Mouse (Mus musculus): ENCODE results near the gene Rbpj. TPM values are rescaled to one million over a fixed set of nuclear protein-coding genes. Genes with fewer than 3 reads are reported as not detected.

Gene Rbpj
- 26.5 and 32.2 TPM in 2 replicates for polyA plus RNA-seq (2015; fragmentation: Nextera tagmentation; extraction: Ambion mirVana)

DNA sequence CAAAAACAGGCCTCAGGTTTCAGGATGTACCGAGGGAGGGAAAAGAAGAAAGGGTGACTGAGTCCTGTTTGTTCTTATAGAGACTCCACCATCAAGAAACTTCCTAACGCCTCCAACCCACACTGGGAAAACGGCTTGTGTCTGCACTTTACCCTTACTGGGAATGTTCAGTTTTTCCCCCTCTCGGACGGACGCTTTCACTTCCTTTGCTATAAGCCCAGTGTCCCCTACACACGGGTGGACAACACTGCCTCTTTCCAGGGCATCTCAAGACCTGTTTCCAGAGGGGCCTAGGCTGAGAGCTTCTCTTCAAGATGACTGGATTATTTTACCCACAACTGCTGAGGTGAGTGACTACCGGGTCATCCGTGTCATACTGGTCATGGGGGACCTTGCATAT is at the start of gene Rbpj:
Rbpj (plus strand) TSS at position 270 of the 400 bp plus-strand sequence.
- no peak within 1 kb of the TSS for H3K4me3 ChIP-seq (ENCODE audit: low read depth, low read length)
- H3K9ac ChIP-seq (ENCODE audit: low read depth, low read length): no peak within 1 kb of the TSS
- WGBS: 88% methylated on average over 9 of the region's 9 CpGs
- no peaks in the 10 kb centered on the region for H3K9me3 ChIP-seq (replicated peaks; ENCODE audit: control insufficient read depth, low read length, poor library complexity, severe bottlenecking)
- H3K27me3 ChIP-seq (ENCODE audit: control insufficient read depth, insufficient read depth, low read depth, low read length): no peaks in the 10 kb centered on the region
- H3K4me1 ChIP-seq (ENCODE audit: control insufficient read depth, insufficient read depth, low read length): no peaks in the 10 kb centered on the region
- no peaks in the 10 kb centered on the region for H3K36me3 ChIP-seq (ENCODE audit: control insufficient read depth, insufficient read depth, low read length)
- no peak within 1 kb of the TSS for H3K4me2 ChIP-seq (ENCODE audit: low read length)
- ATAC-seq: no peak
- H3K27ac ChIP-seq (ENCODE audit: low read length): no peak within 1 kb of the TSS

DNA sequence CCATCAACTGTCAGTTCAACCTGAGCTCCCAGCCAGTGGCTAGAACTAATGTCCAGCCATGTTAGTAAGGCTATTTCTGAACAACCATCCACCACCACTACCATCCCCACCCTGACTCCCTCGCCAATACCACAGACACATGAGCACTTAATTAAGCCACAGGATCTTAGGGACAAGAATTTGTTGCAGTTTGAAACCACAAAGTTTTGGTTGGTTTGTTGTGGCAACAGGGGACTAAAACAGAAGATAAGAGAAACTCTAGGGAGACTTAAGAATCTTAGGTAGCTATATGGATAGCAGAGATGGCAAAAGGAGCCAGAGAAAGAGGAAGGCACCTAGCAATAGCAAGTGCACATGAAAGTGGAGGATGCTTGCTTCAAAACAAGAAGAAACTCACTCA is 45.2 kb upstream of the Rbpj start:
- Histone ChIP-seq H3K4me2 (ENCODE audit: low read length) (no peak overlapping the region), H3K27me3 (ENCODE audit: control insufficient read depth, insufficient read depth, low read depth, low read length) (no peaks in the 10 kb centered on the region), H3K4me1 (ENCODE audit: control insufficient read depth, insufficient read depth, low read length) (no peaks in the 10 kb centered on the region), H3K36me3 (ENCODE audit: control insufficient read depth, insufficient read depth, low read length) (no peaks in the 10 kb centered on the region), H3K9ac (ENCODE audit: low read depth, low read length) (no peak overlapping the region), H3K4me3 (ENCODE audit: low read depth, low read length) (no peak overlapping the region), H3K27ac (ENCODE audit: low read length) (no peak overlapping the region), H3K9me3 (replicated peaks; ENCODE audit: control insufficient read depth, low read length, poor library complexity, severe bottlenecking) (no peaks in the 10 kb centered on the region)
- no peak for ATAC-seq
- WGBS: 83% methylated on average over 1 of the region's 1 CpGs

- Histone ChIP-seq H3K4me1 (ENCODE audit: control insufficient read depth, insufficient read depth, low read length) (no peaks in the 10 kb centered on the region), H3K27ac (ENCODE audit: low read length) (no peak overlapping the region), H3K4me3 (ENCODE audit: low read depth, low read length) (no peak overlapping the region), H3K27me3 (ENCODE audit: control insufficient read depth, insufficient read depth, low read depth, low read length) (no peaks in the 10 kb centered on the region), H3K9ac (ENCODE audit: low read depth, low read length) (no peak overlapping the region), H3K4me2 (ENCODE audit: low read length) (no peak overlapping the region), H3K36me3 (ENCODE audit: control insufficient read depth, insufficient read depth, low read length) (no peaks in the 10 kb centered on the region), H3K9me3 (replicated peaks; ENCODE audit: control insufficient read depth, low read length, poor library complexity, severe bottlenecking) (no peaks in the 10 kb centered on the region)
- WGBS: 94% methylated on average over 4 of the region's 4 CpGs
- ATAC-seq: no peak
Observed at GRCm38 (mm10) chr5:53421291-53421690, 44.7 kb upstream of the Rbpj start.

DNA sequence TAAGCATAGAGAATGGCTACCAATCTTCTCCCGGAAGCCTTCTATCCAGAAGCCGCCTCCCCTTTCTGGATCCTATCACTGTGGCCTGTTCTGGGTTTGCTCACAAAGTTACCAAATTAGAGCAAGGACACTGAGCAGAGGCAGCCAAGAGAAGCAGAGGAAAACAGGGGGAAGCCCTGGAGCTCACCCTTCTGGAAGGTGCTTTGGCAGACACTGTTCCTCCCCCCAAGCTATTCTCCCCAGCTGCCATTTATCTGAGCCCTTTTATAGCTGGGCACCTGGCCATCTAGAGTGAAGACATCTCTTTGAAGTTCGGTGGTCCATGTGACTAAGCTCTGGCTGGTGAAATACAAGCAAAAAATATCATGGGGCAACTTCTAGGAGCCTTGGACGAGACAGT is 38.5 kb upstream of the Rbpj start:
- no peak for ATAC-seq
- Histone ChIP-seq H3K27ac (ENCODE audit: low read length) (no peak overlapping the region), H3K9ac (ENCODE audit: low read depth, low read length) (no peak overlapping the region), H3K4me3 (ENCODE audit: low read depth, low read length) (no peak overlapping the region), H3K27me3 (ENCODE audit: control insufficient read depth, insufficient read depth, low read depth, low read length) (no peaks in the 10 kb centered on the region), H3K4me1 (ENCODE audit: control insufficient read depth, insufficient read depth, low read length) (no peaks in the 10 kb centered on the region), H3K4me2 (ENCODE audit: low read length) (no peak overlapping the region), H3K9me3 (replicated peaks; ENCODE audit: control insufficient read depth, low read length, poor library complexity, severe bottlenecking) (0 out of 2 replicates have a peak, but pooled peaks cover 2% of the 10 kb centered on the region), H3K36me3 (ENCODE audit: control insufficient read depth, insufficient read depth, low read length) (no peaks in the 10 kb centered on the region)
- WGBS: 83% methylated on average over 4 of the region's 4 CpGs

DNA sequence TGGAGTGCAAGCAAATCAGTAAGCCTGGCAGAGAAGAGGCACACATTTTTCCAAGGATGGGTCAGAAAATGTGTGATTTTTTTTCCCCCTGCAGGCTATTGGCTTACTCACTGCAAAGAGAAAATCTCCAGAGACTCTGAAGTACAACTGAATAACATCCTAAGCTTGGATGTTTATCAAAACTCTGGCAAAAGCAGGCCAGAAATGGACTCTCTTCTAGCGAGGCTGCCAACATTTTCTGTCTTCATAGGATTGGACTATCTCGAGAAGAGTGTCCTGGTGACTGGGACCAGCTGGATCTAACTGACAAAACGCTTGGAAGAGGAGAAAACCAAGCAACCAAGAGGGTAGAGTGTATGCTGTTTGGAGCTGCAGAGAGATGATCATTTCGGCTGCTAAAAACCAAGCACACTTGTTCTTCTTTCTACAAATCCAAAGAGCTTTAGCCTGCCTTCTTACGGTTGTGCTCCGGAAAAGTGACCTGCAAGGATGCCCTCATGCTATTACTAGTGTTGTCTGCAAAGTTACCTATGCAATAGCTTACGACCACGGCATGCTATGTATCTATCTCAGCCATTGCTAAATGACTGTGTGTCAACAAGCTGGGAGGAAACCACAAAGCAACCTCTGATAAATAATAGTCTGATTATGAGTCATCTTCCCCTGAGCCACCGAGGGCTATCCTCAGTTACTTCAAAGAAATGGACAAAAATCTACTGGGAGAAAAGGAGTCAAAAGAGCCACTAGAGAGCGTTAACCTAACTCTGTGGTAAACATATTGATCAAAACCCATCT is 36.1 kb upstream of the Rbpj start:
- Histone ChIP-seq H3K9me3 (replicated peaks; ENCODE audit: control insufficient read depth, low read length, poor library complexity, severe bottlenecking) (0 out of 2 replicates have a peak, but pooled peaks cover 2% of the 10 kb centered on the region), H3K36me3 (ENCODE audit: control insufficient read depth, insufficient read depth, low read length) (no peaks in the 10 kb centered on the region), H3K27me3 (ENCODE audit: control insufficient read depth, insufficient read depth, low read depth, low read length) (no peaks in the 10 kb centered on the region), H3K4me2 (ENCODE audit: low read length) (no peak overlapping the region), H3K9ac (ENCODE audit: low read depth, low read length) (no peak overlapping the region), H3K4me1 (ENCODE audit: control insufficient read depth, insufficient read depth, low read length) (no peaks in the 10 kb centered on the region), H3K27ac (ENCODE audit: low read length) (no peak overlapping the region), H3K4me3 (ENCODE audit: low read depth, low read length) (no peak overlapping the region)
- 86% methylated on average over 10 of the region's 10 CpGs for WGBS
- ATAC-seq: no peak

- no peak overlapping the region for H3K4me3 ChIP-seq (ENCODE audit: low read depth, low read length)
- no peaks in the 10 kb centered on the region for H3K27me3 ChIP-seq (ENCODE audit: control insufficient read depth, insufficient read depth, low read depth, low read length)
- no peak for ATAC-seq
- no peaks in the 10 kb centered on the region for H3K4me1 ChIP-seq (ENCODE audit: control insufficient read depth, insufficient read depth, low read length)
- 91% methylated on average over 4 of the region's 4 CpGs for WGBS
- H3K9ac ChIP-seq (ENCODE audit: low read depth, low read length): no peak overlapping the region
- no peak overlapping the region for H3K27ac ChIP-seq (ENCODE audit: low read length)
- no peaks in the 10 kb centered on the region for H3K36me3 ChIP-seq (ENCODE audit: control insufficient read depth, insufficient read depth, low read length)
- H3K4me2 ChIP-seq (ENCODE audit: low read length): no peak overlapping the region
- no peaks in the 10 kb centered on the region for H3K9me3 ChIP-seq (replicated peaks; ENCODE audit: control insufficient read depth, low read length, poor library complexity, severe bottlenecking)
Observed at GRCm38 (mm10) chr5:53432451-53432850, 33.5 kb upstream of the Rbpj start.

DNA sequence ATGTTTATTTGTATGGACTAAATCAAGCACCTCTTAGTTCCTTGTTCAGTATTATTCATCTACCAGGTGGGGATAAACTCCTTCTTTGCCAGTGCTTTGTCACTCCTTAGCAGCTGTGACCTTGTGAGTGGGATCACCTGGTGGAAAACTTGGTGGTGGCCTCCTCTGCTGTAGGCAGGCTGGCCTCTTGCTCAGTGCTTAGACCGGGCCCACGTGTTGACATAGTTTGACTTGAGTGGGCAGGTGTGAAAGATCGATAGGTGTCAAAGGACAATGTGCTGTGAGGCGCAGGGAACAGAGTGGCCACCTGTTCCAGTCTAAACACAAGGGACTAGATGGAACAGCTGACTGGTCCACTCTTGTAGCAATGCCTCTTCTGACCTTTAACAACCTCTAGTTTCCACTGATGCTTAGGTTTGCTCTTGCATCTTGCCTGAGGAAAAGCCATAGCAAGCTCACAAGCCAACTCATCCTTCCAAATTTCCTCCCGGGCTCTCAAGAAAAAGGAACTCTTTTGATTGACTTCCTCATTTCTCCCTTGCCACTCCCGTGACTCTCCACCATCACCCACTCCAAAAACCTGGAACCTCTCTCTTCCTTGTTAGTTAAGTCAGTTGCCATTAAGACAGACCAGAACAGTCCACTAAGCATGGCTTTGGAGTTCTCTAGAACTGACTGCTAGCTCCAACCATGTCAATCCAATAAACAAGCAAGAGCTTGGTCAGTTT is 28.9 kb upstream of the Rbpj start:
- H3K27ac ChIP-seq (ENCODE audit: low read length): no peak overlapping the region
- ATAC-seq: no peak
- no peaks in the 10 kb centered on the region for H3K9me3 ChIP-seq (replicated peaks; ENCODE audit: control insufficient read depth, low read length, poor library complexity, severe bottlenecking)
- no peaks in the 10 kb centered on the region for H3K36me3 ChIP-seq (ENCODE audit: control insufficient read depth, insufficient read depth, low read length)
- H3K4me2 ChIP-seq (ENCODE audit: low read length): no peak overlapping the region
- 93% methylated on average over 6 of the region's 6 CpGs for WGBS
- H3K4me3 ChIP-seq (ENCODE audit: low read depth, low read length): no peak overlapping the region
- no peaks in the 10 kb centered on the region for H3K27me3 ChIP-seq (ENCODE audit: control insufficient read depth, insufficient read depth, low read depth, low read length)
- no peaks in the 10 kb centered on the region for H3K4me1 ChIP-seq (ENCODE audit: control insufficient read depth, insufficient read depth, low read length)
- H3K9ac ChIP-seq (ENCODE audit: low read depth, low read length): no peak overlapping the region

DNA sequence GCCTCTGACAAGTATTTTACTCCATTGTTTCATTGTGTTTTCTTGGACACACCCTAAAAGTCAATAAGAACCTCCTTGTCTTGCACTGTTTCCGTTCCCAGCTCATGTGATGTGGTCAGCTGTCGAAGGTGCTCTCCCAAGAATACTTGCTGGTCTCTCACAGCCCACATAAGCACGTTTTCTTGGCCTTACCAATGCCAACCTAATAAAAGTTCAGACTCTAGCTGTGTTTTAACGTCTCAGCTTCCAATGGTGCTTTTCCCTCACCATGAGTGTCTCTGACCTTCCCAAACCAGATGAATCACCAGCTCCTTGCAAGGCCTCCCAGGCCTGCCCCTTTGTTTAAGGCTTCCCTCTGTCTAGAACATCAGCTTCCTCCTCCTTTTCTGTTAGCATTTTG is 28.2 kb upstream of the Rbpj start:
- no peak for ATAC-seq
- Histone ChIP-seq H3K4me3 (ENCODE audit: low read depth, low read length) (no peak overlapping the region), H3K9me3 (replicated peaks; ENCODE audit: control insufficient read depth, low read length, poor library complexity, severe bottlenecking) (no peaks in the 10 kb centered on the region), H3K9ac (ENCODE audit: low read depth, low read length) (no peak overlapping the region), H3K27me3 (ENCODE audit: control insufficient read depth, insufficient read depth, low read depth, low read length) (no peaks in the 10 kb centered on the region), H3K4me1 (ENCODE audit: control insufficient read depth, insufficient read depth, low read length) (no peaks in the 10 kb centered on the region), H3K36me3 (ENCODE audit: control insufficient read depth, insufficient read depth, low read length) (no peaks in the 10 kb centered on the region), H3K4me2 (ENCODE audit: low read length) (no peak overlapping the region), H3K27ac (ENCODE audit: low read length) (no peak overlapping the region)
- WGBS: 85% methylated on average over 4 of the region's 4 CpGs

GRCm38 (mm10) chr5:53438268-53438667 is 27.7 kb upstream of the Rbpj start:
- WGBS: 72% methylated on average over 3 of the region's 3 CpGs
- Histone ChIP-seq H3K4me3 (ENCODE audit: low read depth, low read length) (no peak overlapping the region), H3K27me3 (ENCODE audit: control insufficient read depth, insufficient read depth, low read depth, low read length) (no peaks in the 10 kb centered on the region), H3K36me3 (ENCODE audit: control insufficient read depth, insufficient read depth, low read length) (no peaks in the 10 kb centered on the region), H3K4me1 (ENCODE audit: control insufficient read depth, insufficient read depth, low read length) (no peaks in the 10 kb centered on the region), H3K4me2 (ENCODE audit: low read length) (no peak overlapping the region), H3K9me3 (replicated peaks; ENCODE audit: control insufficient read depth, low read length, poor library complexity, severe bottlenecking) (no peaks in the 10 kb centered on the region), H3K27ac (ENCODE audit: low read length) (no peak overlapping the region), H3K9ac (ENCODE audit: low read depth, low read length) (no peak overlapping the region)
- no peak for ATAC-seq

Data from midbrain, embryonic 16.5 days (tissue).